Mouse (Mus musculus) embryonic facial prominence, embryonic 15.5 days (tissue): Measurements from ENCODE around the gene Prkaa2. TPM values are rescaled to one million over a fixed set of nuclear protein-coding genes. Genes with fewer than 3 reads are reported as not detected.
A peak's percentile ranks its signal among the peaks of the same experiment; 100 is the strongest.

ENCODE experiments used
- ATAC-seq: fragments of 200-750 bp; cut with Nextera tagmentation; 2 replicates; pipeline ENCODE4 v1.8.0; 2017; ENCODE audit warnings: low read depth, moderate TSS enrichment; ENCODE audit not compliant: insufficient number of reproducible peaks, low FRiP score, low TSS enrichment
- H3K27ac ChIP-seq: fragments of 300-500 bp; sonication (generic); replicated peaks from 2 replicates; pipeline ENCODE4 v1.5.1; 2015; ENCODE audit warnings: mild to moderate bottlenecking, inconsistent platforms
- H3K27me3 ChIP-seq: fragments of 300-500 bp; sonication (generic); 2 replicates; pipeline ENCODE4 v1.6.1; 2015; ENCODE audit warnings: inconsistent platforms
- H3K36me3 ChIP-seq: fragments of 300-500 bp; sonication (generic); 2 replicates; pipeline ENCODE4 v1.6.1; 2015; ENCODE audit warnings: mild to moderate bottlenecking, inconsistent platforms
- H3K4me1 ChIP-seq: fragments of 300-500 bp; sonication (generic); 2 replicates; pipeline ENCODE4 v1.6.1; 2015; ENCODE audit warnings: inconsistent platforms
- H3K4me2 ChIP-seq: fragments of 300-500 bp; sonication (generic); replicated peaks from 2 replicates; pipeline ENCODE4 v1.6.1; 2015; ENCODE audit warnings: mild to moderate bottlenecking, inconsistent platforms
- H3K4me3 ChIP-seq: fragments of 300-500 bp; sonication (generic); replicated peaks from 2 replicates; pipeline ENCODE4 v1.5.1; 2015; ENCODE audit warnings: mild to moderate bottlenecking, inconsistent platforms
- H3K9ac ChIP-seq: fragments of 300-500 bp; sonication (generic); 2 replicates; pipeline ENCODE4 v1.6.1; 2015; ENCODE audit warnings: inconsistent platforms
- H3K9me3 ChIP-seq: fragments of 300-500 bp; sonication (generic); replicated peaks from 2 replicates; pipeline ENCODE4 v1.6.1; 2016; ENCODE audit warnings: inconsistent platforms
- WGBS: fragments of 180-500 bp; shearing (Covaris S2); methylation state at CpG from one replicate; pipeline ENCODE4 v1.1.7; 2015; 5-methylcytosine and 5-hydroxymethylcytosine counted together
- polyA plus RNA-seq: library from polyadenylated mRNA; unstranded; fragments of >200 nt; fragmentation: Nextera tagmentation; extraction: Ambion mirVana; gene quantifications from 2 replicates; pipeline ENCODE4 v1.2.1, GENCODE M21; 2015

Gene Prkaa2
- polyA plus RNA-seq, 1 experiment from 2014 or later: 3.0 TPM

DNA sequence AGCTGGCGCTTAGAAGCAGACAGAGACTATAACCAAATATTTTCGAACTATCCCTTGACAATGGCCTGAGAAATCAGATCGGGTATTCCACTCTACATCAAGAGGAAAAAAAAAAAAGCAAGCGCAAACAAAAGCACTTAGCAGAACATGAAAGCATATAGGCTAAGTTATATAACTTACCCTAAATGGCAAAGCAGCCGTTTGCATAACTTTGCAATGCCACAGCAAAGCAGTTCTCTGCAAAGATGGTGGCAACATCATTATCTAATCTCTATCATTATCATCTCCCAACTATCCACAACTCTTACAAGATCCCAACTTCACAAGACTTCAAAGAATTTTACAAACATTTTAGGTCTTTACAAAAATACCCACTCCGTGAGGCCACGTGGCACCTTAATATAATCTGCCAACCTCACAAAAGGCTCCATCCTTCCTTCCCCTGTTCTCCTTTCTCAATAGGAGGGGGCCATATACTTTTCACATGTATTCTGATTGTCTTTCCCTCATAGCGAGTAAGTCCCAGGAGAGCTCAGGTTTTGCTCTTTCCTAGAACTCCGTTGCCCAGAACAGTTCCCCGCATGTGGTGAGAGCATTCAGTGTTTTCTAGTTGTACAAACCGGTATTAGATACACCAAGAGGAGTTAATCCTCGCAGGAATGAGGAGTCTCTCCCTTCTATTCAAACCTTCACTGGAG, 1.6 kb downstream of the Prkaa2 start:
- Histone ChIP-seq H3K4me1 (peaks cover 17% of the 10 kb centered on the region; the same call in 1 of the 2 replicates), H3K9me3 (no peaks in the 10 kb centered on the region), H3K27ac (no peak overlapping the region), H3K9ac (no peak overlapping the region), H3K4me3 (no peak overlapping the region), H3K36me3 (no peaks in the 10 kb centered on the region), H3K27me3 (peaks cover 5% of the 10 kb centered on the region; the same call in 1 of the 2 replicates), H3K4me2 (peak overlapping the region; percentile 96)
- ATAC-seq: no peak
- 55% methylated on average over 12 of the region's 12 CpGs for WGBS

DNA sequence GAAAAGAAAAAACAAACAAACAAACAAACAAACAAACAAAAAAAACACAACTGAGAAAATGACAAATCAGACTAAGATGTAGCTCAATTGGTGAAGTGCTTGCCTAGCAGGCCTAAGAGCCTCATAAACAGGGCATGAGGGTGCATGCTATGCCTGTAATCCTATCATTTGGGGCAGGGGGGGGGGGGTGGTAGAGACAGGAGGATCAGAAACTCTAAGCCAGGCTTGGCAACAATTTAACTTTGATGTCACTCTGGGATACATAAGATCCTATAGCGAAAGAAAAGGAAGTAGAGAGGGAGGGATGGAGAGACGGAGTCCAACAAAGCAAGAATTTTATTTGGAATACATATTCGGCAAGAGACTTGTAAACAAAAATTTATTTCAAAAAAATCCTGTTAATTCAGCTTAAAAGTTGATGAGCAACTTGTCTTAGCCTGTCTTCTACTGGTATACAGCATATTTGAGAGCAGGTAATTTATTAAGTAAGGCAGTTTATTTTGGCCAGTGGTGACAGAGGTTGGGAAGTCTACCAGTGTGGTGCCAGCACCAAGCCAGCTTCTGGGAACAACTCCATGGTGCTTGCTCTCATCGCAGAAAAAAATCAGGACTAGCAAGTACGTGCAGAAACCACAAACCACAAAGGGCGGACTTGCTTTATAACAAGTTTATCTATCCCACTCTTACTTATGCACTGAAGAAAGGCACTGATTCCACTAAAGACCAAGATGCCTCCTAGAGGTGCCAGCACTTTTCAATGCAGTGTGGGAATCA, 5.4 kb downstream of the Prkaa2 start:
- Histone ChIP-seq H3K4me2 (no peak overlapping the region), H3K4me1 (0 out of 2 replicates have a peak, but pooled peaks cover 12% of the 10 kb centered on the region), H3K27me3 (peaks cover 4% of the 10 kb centered on the region; the same call in 1 of the 2 replicates), H3K4me3 (no peak overlapping the region), H3K36me3 (no peaks in the 10 kb centered on the region), H3K27ac (no peak overlapping the region), H3K9me3 (no peaks in the 10 kb centered on the region), H3K9ac (no peak overlapping the region)
- ATAC-seq: no peak
- 61% methylated on average over 6 of the region's 6 CpGs for WGBS

DNA sequence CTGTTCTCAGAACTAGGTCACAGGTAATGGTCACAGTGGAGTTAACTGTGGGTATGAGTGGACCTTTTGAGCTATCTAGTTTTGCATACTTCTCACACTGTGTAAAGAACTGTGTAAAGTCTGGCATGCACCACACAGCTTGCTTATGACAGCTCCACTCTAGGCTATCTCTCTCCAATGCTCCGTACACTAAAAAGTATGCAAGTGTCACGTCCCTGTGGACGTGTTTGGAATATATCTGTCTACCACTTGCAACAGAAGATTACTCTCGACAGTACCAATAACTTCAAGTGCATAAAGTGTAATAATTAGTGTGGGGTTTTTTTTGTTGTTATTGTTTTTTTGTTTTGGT, 8.4 kb downstream of the Prkaa2 start:
- H3K27me3 ChIP-seq: no peaks in the 10 kb centered on the region
- H3K4me1 ChIP-seq: 0 out of 2 replicates have a peak, but pooled peaks cover 3% of the 10 kb centered on the region
- no peaks in the 10 kb centered on the region for H3K9me3 ChIP-seq
- H3K9ac ChIP-seq: no peak overlapping the region
- H3K4me3 ChIP-seq: no peak overlapping the region
- H3K4me2 ChIP-seq: no peak overlapping the region
- no peaks in the 10 kb centered on the region for H3K36me3 ChIP-seq
- 77% methylated on average over 4 of the region's 4 CpGs for WGBS
- no peak overlapping the region for H3K27ac ChIP-seq
- ATAC-seq: no peak

DNA sequence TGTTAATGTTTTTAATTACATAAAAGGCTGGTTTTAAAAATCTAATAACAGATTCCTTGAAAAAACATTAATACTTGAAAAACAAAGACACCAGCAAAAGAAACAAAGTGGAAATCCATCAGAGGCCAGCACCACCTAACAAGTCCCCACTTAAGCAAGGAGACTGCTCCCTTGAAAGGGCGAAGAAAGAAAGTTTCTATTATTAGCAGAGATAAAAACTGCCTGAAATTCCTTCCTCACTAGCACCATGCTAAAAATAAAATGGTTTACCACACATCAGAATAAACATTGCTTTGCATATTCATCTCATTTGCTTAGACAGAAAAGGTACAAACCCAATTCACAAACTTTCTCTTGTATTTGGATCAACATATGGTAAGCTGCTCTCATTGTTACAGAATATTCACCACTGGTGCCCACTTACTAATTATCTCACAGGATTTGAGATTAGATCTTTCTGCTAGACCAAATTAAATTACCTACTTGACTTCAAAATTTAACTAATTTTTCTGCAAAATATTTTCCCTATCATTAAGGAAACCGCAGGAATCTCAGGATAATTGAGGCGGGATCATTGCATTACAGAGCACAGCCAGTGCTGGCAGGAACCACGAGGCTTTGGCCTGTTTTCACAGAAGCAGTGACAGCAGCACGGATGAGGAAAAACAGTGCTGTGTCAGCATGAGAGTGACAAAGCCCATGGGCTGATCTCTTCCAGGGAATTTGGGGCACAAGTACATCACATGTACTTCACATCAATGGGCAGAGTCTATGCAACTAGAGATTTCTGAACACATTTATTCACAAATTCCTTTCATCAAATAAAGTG, 9.0 kb downstream of the Prkaa2 start:
- no peaks in the 10 kb centered on the region for H3K9me3 ChIP-seq
- H3K9ac ChIP-seq: no peak overlapping the region
- ATAC-seq: no peak
- H3K4me2 ChIP-seq: no peak overlapping the region
- H3K27me3 ChIP-seq: no peaks in the 10 kb centered on the region
- H3K27ac ChIP-seq: no peak overlapping the region
- 27% methylated on average over 5 of the region's 5 CpGs for WGBS
- H3K4me3 ChIP-seq: no peak overlapping the region
- H3K4me1 ChIP-seq: 0 out of 2 replicates have a peak, but pooled peaks cover 3% of the 10 kb centered on the region
- H3K36me3 ChIP-seq: no peaks in the 10 kb centered on the region

DNA sequence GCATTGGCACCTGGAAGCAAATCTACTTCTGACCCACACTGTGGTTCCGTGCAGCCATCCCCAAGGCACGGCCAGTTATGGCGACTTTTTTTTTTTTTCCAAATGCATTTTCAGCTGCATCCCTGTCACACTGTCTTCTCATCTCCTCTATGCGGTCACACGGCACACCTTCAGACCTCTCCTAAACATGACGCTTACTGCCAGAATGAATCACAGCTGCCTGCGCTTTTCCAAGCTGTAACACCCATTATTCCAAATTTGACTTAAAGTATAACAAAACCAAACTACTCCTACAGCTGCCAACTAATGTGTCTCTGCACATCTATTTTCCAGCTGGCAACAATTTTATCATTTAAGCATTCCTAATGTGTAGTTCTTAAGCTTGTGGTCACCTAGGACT, 11.0 kb downstream of the Prkaa2 start:
- H3K36me3 ChIP-seq: no peaks in the 10 kb centered on the region
- no peak overlapping the region for H3K27ac ChIP-seq
- 76% methylated on average over 7 of the region's 7 CpGs for WGBS
- no peaks in the 10 kb centered on the region for H3K9me3 ChIP-seq
- H3K4me3 ChIP-seq: no peak overlapping the region
- no peak for ATAC-seq
- no peak overlapping the region for H3K4me2 ChIP-seq
- H3K9ac ChIP-seq: no peak overlapping the region
- H3K4me1 ChIP-seq: 0 out of 2 replicates have a peak, but pooled peaks cover 3% of the 10 kb centered on the region
- no peaks in the 10 kb centered on the region for H3K27me3 ChIP-seq

DNA sequence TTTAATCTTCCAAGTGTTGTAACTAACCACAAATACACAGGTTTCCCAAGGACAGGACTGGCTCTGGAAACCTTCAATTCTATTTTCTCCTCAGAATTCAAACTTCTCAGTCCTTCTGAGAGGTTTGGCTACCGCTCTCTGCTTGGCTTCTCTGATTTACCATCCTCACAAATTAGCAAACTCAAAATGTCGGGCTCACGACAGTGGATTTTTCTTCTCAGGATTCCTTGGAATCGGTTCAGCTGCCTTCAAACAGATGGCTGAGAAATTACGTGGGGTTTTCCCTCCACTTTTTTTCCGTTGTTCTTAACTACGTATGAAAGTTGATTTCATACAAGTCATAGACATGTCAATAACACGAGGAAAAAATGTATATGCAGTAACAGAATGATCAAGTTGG, 11.5 kb downstream of the Prkaa2 start:
- no peak overlapping the region for H3K4me2 ChIP-seq
- WGBS: 49% methylated on average over 8 of the region's 8 CpGs
- H3K4me1 ChIP-seq: 0 out of 2 replicates have a peak, but pooled peaks cover 3% of the 10 kb centered on the region
- H3K36me3 ChIP-seq: no peaks in the 10 kb centered on the region
- no peak overlapping the region for H3K27ac ChIP-seq
- no peaks in the 10 kb centered on the region for H3K9me3 ChIP-seq
- H3K9ac ChIP-seq: no peak overlapping the region
- no peak for ATAC-seq
- no peak overlapping the region for H3K4me3 ChIP-seq
- H3K27me3 ChIP-seq: no peaks in the 10 kb centered on the region

DNA sequence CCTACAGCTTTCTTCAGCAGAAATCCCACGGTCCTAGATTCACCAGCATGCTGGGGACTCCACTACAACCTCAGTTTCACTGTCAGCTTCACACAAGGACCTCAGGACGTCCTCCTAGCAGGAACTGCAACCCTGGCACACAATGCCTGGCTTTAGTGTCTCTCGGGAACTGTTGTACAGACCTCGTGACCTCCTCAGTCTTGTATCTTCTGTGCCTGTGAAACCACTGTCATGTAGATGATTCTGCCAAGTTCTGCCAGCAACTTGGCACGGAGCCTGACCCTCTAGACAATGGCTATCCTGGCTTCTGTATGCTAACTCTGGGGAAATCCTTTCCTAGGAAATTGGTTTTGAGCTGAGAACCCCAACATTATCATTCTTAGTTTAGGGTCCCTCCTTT, 14.4 kb downstream of the Prkaa2 start:
- Histone ChIP-seq H3K9me3 (no peaks in the 10 kb centered on the region), H3K4me2 (no peak overlapping the region), H3K27me3 (no peaks in the 10 kb centered on the region), H3K27ac (no peak overlapping the region), H3K36me3 (no peaks in the 10 kb centered on the region), H3K4me1 (no peaks in the 10 kb centered on the region), H3K4me3 (no peak overlapping the region), H3K9ac (no peak overlapping the region)
- ATAC-seq: no peak
- WGBS: 66% methylated on average over 5 of the region's 5 CpGs

DNA sequence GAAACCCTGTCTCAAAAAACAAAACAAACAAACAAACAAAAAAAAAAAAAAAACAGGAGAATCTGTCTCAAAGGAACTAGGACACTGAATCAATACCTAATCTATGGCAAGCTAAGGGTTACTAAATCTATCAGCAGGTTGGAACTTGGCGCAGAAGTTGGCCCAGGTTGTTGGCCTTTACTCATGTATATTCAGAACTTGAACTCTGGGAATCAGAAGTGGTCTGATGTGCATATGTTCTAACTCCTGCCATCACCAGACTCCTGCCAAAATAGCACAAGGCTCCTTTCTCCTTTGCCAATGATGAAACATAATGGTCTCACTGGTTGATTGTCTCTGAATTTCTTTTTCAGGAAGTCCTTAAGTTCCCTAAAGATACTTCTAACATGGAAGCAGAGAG, 15.7 kb downstream of the Prkaa2 start:
- H3K9ac ChIP-seq: no peak overlapping the region
- H3K9me3 ChIP-seq: no peaks in the 10 kb centered on the region
- H3K4me1 ChIP-seq: no peaks in the 10 kb centered on the region
- 96% methylated on average over 1 of the region's 1 CpGs for WGBS
- H3K36me3 ChIP-seq: no peaks in the 10 kb centered on the region
- no peak overlapping the region for H3K4me2 ChIP-seq
- H3K27ac ChIP-seq: no peak overlapping the region
- no peaks in the 10 kb centered on the region for H3K27me3 ChIP-seq
- no peak overlapping the region for H3K4me3 ChIP-seq
- ATAC-seq: no peak

DNA sequence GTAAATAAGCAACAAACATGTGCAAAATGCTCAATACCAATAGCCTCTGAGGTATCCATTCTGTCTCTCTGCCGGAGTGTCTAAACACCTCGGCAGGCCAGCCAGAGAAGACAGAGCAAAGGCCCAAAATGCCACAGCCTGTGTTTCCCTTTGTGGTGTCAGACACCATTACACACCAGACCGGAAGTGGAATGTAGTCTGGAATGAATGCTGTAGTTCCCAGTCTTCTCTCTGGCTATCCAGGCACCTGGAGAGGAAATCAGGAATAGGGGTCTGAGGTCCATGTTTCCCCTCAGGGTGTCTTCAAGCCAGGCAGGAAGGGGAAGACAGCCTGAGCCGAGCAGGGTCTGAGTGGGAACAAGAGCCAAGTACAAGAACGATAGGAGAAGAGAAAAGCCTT, 19.3 kb downstream of the Prkaa2 start:
- 71% methylated on average over 5 of the region's 5 CpGs for WGBS

DNA sequence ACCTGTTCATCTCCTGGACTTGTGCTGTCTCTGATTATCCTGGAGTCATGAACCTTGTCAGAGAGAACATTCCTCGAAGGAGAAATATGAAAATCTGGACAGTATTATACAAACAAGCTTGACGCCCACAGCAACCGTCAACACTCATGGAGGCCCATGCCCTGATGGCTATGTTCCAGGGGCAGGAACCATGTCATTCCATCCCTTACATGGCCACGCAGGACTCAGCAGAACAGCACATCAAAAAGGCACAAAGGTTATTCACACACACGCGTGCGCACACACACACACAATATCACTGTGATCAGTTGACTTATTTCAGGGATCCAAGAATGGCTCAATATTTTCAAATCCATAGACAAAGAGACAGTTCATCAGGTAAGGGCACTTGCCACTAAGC, 20.3 kb downstream of the Prkaa2 start:
- 73% methylated on average over 7 of the region's 7 CpGs for WGBS
- ATAC-seq: no peak
- Histone ChIP-seq H3K27ac (no peak overlapping the region), H3K27me3 (no peaks in the 10 kb centered on the region), H3K4me1 (no peaks in the 10 kb centered on the region), H3K4me3 (no peak overlapping the region), H3K4me2 (no peak overlapping the region), H3K9ac (no peak overlapping the region), H3K9me3 (no peaks in the 10 kb centered on the region), H3K36me3 (no peaks in the 10 kb centered on the region)

More for the DNA sequence above, 19.3 kb downstream of the Prkaa2 start:
- Histone ChIP-seq H3K9ac (no peak overlapping the region), H3K27me3 (no peaks in the 10 kb centered on the region), H3K4me2 (no peak overlapping the region), H3K4me1 (no peaks in the 10 kb centered on the region), H3K36me3 (no peaks in the 10 kb centered on the region), H3K4me3 (no peak overlapping the region), H3K27ac (no peak overlapping the region), H3K9me3 (no peaks in the 10 kb centered on the region)
- ATAC-seq: no peak

DNA sequence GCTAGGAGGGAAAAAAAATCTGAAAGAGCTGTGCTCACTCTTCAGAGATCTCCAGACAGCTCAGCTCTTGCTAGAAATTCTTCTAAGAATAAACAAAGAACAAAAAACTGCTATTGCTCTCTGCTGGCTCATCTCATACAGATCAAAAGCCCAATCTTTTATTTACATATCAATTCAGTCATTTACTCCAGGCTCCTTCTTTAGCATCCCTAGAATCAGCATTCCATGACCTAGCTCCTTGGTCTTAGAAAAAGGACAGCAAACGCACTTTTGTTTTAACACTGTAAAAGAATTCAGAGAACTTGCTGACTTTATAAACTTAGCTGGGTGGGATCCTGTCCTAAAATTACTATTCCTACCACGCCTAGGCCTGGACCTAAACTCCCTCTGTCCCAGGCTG, 21.0 kb downstream of the Prkaa2 start:
- H3K36me3 ChIP-seq: no peaks in the 10 kb centered on the region
- H3K4me1 ChIP-seq: no peaks in the 10 kb centered on the region
- no peaks in the 10 kb centered on the region for H3K27me3 ChIP-seq
- ATAC-seq: no peak
- no peak overlapping the region for H3K4me2 ChIP-seq
- H3K9me3 ChIP-seq: no peaks in the 10 kb centered on the region
- WGBS: 79% methylated on average over 2 of the region's 2 CpGs
- H3K9ac ChIP-seq: no peak overlapping the region
- no peak overlapping the region for H3K27ac ChIP-seq
- no peak overlapping the region for H3K4me3 ChIP-seq
